Mouse (Mus musculus): ENCODE measurements around the gene Pds5a. TPM values are rescaled to one million over a fixed set of nuclear protein-coding genes. Genes with fewer than 3 reads are reported as not detected.
"Not testable (repeated sequence)": the region's sequence is repeated elsewhere in the genome, so short reads cannot be mapped to it uniquely, and the experiment has no call there.

The Pds5a gene
- polyA plus RNA-seq, 1 experiment from 2014 or later: 59.6 TPM

DNA sequence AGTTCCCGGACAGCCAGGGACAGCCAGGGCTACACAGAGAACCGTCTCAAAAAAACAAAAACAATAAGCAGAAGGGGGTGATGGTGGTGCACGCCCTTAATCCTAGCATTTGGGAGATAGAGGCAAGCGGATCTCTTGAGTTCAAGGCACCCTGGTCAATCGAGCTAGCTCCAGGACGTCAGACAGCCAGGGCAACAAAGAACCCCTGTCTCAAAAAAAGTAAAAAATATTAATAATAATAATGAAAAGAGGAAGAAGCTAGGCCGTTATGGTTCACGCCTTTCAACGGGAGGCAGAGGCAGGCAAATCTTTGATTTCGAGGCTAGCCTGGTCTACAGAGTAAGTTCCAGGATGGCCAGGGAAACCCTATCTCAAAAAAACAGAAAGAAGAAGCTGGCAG lies 1.1 kb upstream of the Pds5a start:
- Histone ChIP-seq H3K27me3 (ENCODE audit: control insufficient read depth, insufficient read depth, low read depth, low read length) (no peaks in the 10 kb centered on the region), H3K36me3 (ENCODE audit: control insufficient read depth, insufficient read depth, low read length) (no peaks in the 10 kb centered on the region), H3K4me3 (ENCODE audit: low read length) (peak overlapping the region; percentile 85), H3K9ac (ENCODE audit: low read length) (peak overlapping the region; percentile 97), H3K4me1 (replicated peaks; ENCODE audit: control insufficient read depth, insufficient read depth, low read length) (peaks cover 15% of the 10 kb centered on the region), H3K27ac (ENCODE audit: low read length) (peak overlapping the region; percentile 98), H3K9me3 (ENCODE audit: control insufficient read depth, low read length) (no peaks in the 10 kb centered on the region), H3K4me2 (ENCODE audit: low read depth, low read length) (peak overlapping the region; percentile 75)
- 64% methylated on average over 10 of the region's 10 CpGs for WGBS
- ATAC-seq (ENCODE audit: low read depth): no peak

GRCm38 (mm10) chr5:65698759-65699136 lies 675 bp upstream of the Pds5a start:
- no peaks in the 10 kb centered on the region for H3K9me3 ChIP-seq (ENCODE audit: control insufficient read depth, low read length)
- 13% methylated on average over 6 of the region's 6 CpGs for WGBS

GRCm38 (mm10) chr5:65697486-65697835 lies 612 bp downstream of the Pds5a start:
- peak overlapping the region; percentile 85 for H3K4me3 ChIP-seq (ENCODE audit: low read length)
- peak overlapping the region; percentile 97 for H3K9ac ChIP-seq (ENCODE audit: low read length)
- H3K27ac ChIP-seq (ENCODE audit: low read length): peak overlapping the region; percentile 98
- H3K9me3 ChIP-seq (ENCODE audit: control insufficient read depth, low read length): no peaks in the 10 kb centered on the region
- peak overlapping the region; percentile 75 for H3K4me2 ChIP-seq (ENCODE audit: low read depth, low read length)
- H3K36me3 ChIP-seq (ENCODE audit: control insufficient read depth, insufficient read depth, low read length): no peaks in the 10 kb centered on the region; the same call in 1 of the 2 replicates
- H3K27me3 ChIP-seq (ENCODE audit: control insufficient read depth, insufficient read depth, low read depth, low read length): no peaks in the 10 kb centered on the region
- 0% methylated on average over 20 of the region's 49 CpGs for WGBS
- peaks cover 15% of the 10 kb centered on the region for H3K4me1 ChIP-seq (replicated peaks; ENCODE audit: control insufficient read depth, insufficient read depth, low read length)
- ATAC-seq (ENCODE audit: low read depth): peak; percentile 63

More at GRCm38 (mm10) chr5:65698759-65699136, 675 bp upstream of the Pds5a start:
- H3K4me1 ChIP-seq (replicated peaks; ENCODE audit: control insufficient read depth, insufficient read depth, low read length): peaks cover 15% of the 10 kb centered on the region
- H3K4me3 ChIP-seq (ENCODE audit: low read length): peak overlapping the region; percentile 85
- H3K27ac ChIP-seq (ENCODE audit: low read length): peak overlapping the region; percentile 98
- no peak for ATAC-seq (ENCODE audit: low read depth)
- H3K9ac ChIP-seq (ENCODE audit: low read length): peak overlapping the region; percentile 97
- no peaks in the 10 kb centered on the region for H3K27me3 ChIP-seq (ENCODE audit: control insufficient read depth, insufficient read depth, low read depth, low read length)
- H3K4me2 ChIP-seq (ENCODE audit: low read depth, low read length): peak overlapping the region; percentile 75
- no peaks in the 10 kb centered on the region for H3K36me3 ChIP-seq (ENCODE audit: control insufficient read depth, insufficient read depth, low read length)

- Histone ChIP-seq H3K27me3 (ENCODE audit: control insufficient read depth, insufficient read depth, low read depth, low read length) (no peaks in the 10 kb centered on the region), H3K4me2 (ENCODE audit: low read depth, low read length) (peak overlapping the region; percentile 75), H3K9ac (ENCODE audit: low read length) (peak overlapping the region; percentile 97), H3K27ac (ENCODE audit: low read length) (peak overlapping the region; percentile 98), H3K36me3 (ENCODE audit: control insufficient read depth, insufficient read depth, low read length) (no peaks in the 10 kb centered on the region; the same call in 1 of the 2 replicates), H3K9me3 (ENCODE audit: control insufficient read depth, low read length) (no peaks in the 10 kb centered on the region), H3K4me1 (replicated peaks; ENCODE audit: control insufficient read depth, insufficient read depth, low read length) (peaks cover 15% of the 10 kb centered on the region), H3K4me3 (ENCODE audit: low read length) (peak overlapping the region; percentile 85)
- 0% methylated on average over 58 of the region's 58 CpGs for WGBS
- peak; percentile 49 for ATAC-seq (ENCODE audit: low read depth)
Observed at GRCm38 (mm10) chr5:65696821-65697485, 1.1 kb downstream of the Pds5a start.

- H3K27ac ChIP-seq (ENCODE audit: low read length); H3K4me2 ChIP-seq (ENCODE audit: low read depth, low read length); H3K4me3 ChIP-seq (ENCODE audit: low read length); H3K36me3 ChIP-seq (ENCODE audit: control insufficient read depth, insufficient read depth, low read length); H3K9ac ChIP-seq (ENCODE audit: low read length); H3K9me3 ChIP-seq (ENCODE audit: control insufficient read depth, low read length); H3K27me3 ChIP-seq (ENCODE audit: control insufficient read depth, insufficient read depth, low read depth, low read length); ATAC-seq (ENCODE audit: low read depth): not testable (repeated sequence)
- H3K4me1 ChIP-seq (replicated peaks; ENCODE audit: control insufficient read depth, insufficient read depth, low read length): peaks cover 13% of the 10 kb centered on the region
- 97% methylated on average over 2 of the region's 3 CpGs for WGBS
Observed at GRCm38 (mm10) chr5:65694076-65694475, 4.0 kb downstream of the Pds5a start.

DNA sequence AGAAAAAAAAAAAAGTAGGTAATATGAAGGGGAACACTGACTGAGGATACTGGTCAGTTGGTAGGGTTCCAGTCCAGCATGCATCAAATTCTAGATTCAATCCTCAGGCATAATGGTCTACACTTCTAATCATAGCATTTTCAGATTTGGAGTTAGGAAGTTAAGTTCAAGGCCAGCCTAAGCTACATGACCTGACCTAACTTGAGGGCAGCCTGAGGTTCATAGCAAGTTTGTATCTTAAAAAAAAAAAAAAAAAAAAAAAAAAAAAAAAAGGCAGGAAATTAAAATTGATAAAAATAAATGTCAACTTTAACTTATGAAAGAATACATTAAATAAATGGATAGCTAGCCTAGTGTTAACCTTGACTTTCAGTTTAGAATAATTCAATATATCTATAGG lies 5.1 kb downstream of the Pds5a start:
- no peak overlapping the region for H3K4me3 ChIP-seq (ENCODE audit: low read length)
- no peak for ATAC-seq (ENCODE audit: low read depth)
- no peaks in the 10 kb centered on the region for H3K27me3 ChIP-seq (ENCODE audit: control insufficient read depth, insufficient read depth, low read depth, low read length)
- H3K9me3 ChIP-seq (ENCODE audit: control insufficient read depth, low read length): no peaks in the 10 kb centered on the region
- no peak overlapping the region for H3K9ac ChIP-seq (ENCODE audit: low read length)
- no peak overlapping the region for H3K4me2 ChIP-seq (ENCODE audit: low read depth, low read length)
- no peak overlapping the region for H3K27ac ChIP-seq (ENCODE audit: low read length)
- H3K4me1 ChIP-seq (replicated peaks; ENCODE audit: control insufficient read depth, insufficient read depth, low read length): peaks cover 13% of the 10 kb centered on the region
- H3K36me3 ChIP-seq (ENCODE audit: control insufficient read depth, insufficient read depth, low read length): no peaks in the 10 kb centered on the region; the same call in 1 of the 2 replicates

- no peak overlapping the region for H3K4me2 ChIP-seq (ENCODE audit: low read depth, low read length)
- H3K9me3 ChIP-seq (ENCODE audit: control insufficient read depth, low read length): no peaks in the 10 kb centered on the region
- H3K4me3 ChIP-seq (ENCODE audit: low read length): no peak overlapping the region
- no peaks in the 10 kb centered on the region for H3K4me1 ChIP-seq (replicated peaks; ENCODE audit: control insufficient read depth, insufficient read depth, low read length)
- H3K36me3 ChIP-seq (ENCODE audit: control insufficient read depth, insufficient read depth, low read length): no peaks in the 10 kb centered on the region; the same call in 1 of the 2 replicates
- no peak overlapping the region for H3K9ac ChIP-seq (ENCODE audit: low read length)
- no peak for ATAC-seq (ENCODE audit: low read depth)
- H3K27me3 ChIP-seq (ENCODE audit: control insufficient read depth, insufficient read depth, low read depth, low read length): no peaks in the 10 kb centered on the region
- H3K27ac ChIP-seq (ENCODE audit: low read length): no peak overlapping the region
- 71% methylated on average over 3 of the region's 3 CpGs for WGBS
Observed at GRCm38 (mm10) chr5:65688806-65689205, 9.3 kb downstream of the Pds5a start.

- no peak overlapping the region for H3K4me2 ChIP-seq (ENCODE audit: low read depth, low read length)
- no peak for ATAC-seq (ENCODE audit: low read depth)
- no peaks in the 10 kb centered on the region for H3K27me3 ChIP-seq (ENCODE audit: control insufficient read depth, insufficient read depth, low read depth, low read length)
- no peaks in the 10 kb centered on the region for H3K9me3 ChIP-seq (ENCODE audit: control insufficient read depth, low read length)
- H3K9ac ChIP-seq (ENCODE audit: low read length): no peak overlapping the region
- no peak overlapping the region for H3K27ac ChIP-seq (ENCODE audit: low read length)
- H3K36me3 ChIP-seq (ENCODE audit: control insufficient read depth, insufficient read depth, low read length): no peaks in the 10 kb centered on the region
- no peak overlapping the region for H3K4me3 ChIP-seq (ENCODE audit: low read length)
- 72% methylated on average over 3 of the region's 3 CpGs for WGBS
- no peaks in the 10 kb centered on the region for H3K4me1 ChIP-seq (replicated peaks; ENCODE audit: control insufficient read depth, insufficient read depth, low read length)
Observed at GRCm38 (mm10) chr5:65686806-65687205, 11.3 kb downstream of the Pds5a start.

DNA sequence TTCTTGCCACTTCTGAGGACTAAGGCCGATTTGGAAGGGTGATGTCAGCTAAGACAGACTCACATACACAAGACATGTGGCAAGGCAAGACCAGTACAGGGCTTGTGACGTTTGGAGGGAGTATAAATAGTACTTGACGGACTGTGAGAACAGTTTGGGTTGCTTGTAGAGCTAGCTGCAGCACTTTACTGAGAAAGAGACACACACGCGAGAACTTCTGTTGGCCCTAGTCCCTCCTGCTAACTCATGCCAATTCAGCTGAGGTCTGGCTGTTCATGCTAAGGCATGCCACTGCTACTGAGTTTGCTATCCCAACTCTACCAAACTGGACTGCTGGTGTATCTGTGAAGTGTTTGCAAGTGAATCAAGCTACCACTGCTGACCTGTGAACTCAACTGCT lies 19.2 kb downstream of the Pds5a start:
- whole genome bisulfite sequencing: 75% methylated on average over 5 of the region's 5 CpGs
- no peak for ATAC-seq (ENCODE audit: low read depth)
- H3K27me3 ChIP-seq (ENCODE audit: control insufficient read depth, insufficient read depth, low read depth, low read length): no peaks in the 10 kb centered on the region
- no peak overlapping the region for H3K4me3 ChIP-seq (ENCODE audit: low read length)
- H3K9me3 ChIP-seq (ENCODE audit: control insufficient read depth, low read length): no peaks in the 10 kb centered on the region; the same call in 1 of the 2 replicates
- no peak overlapping the region for H3K27ac ChIP-seq (ENCODE audit: low read length)
- no peaks in the 10 kb centered on the region for H3K4me1 ChIP-seq (replicated peaks; ENCODE audit: control insufficient read depth, insufficient read depth, low read length)
- no peak overlapping the region for H3K4me2 ChIP-seq (ENCODE audit: low read depth, low read length)
- H3K36me3 ChIP-seq (ENCODE audit: control insufficient read depth, insufficient read depth, low read length): peaks cover 16% of the 10 kb centered on the region
- H3K9ac ChIP-seq (ENCODE audit: low read length): no peak overlapping the region

Data from lung, embryonic 16.5 days (tissue).